Mouse (Mus musculus): ENCODE measurements around the gene Mylk2. TPM values are rescaled to one million over a fixed set of nuclear protein-coding genes. Genes with fewer than 3 reads are reported as not detected.

Gene Mylk2
- polyA plus RNA-seq, 1 experiment, result 0.34 TPM

- no peak overlapping the region for H3K27ac ChIP-seq (ENCODE audit: control insufficient read depth, insufficient read depth, low read length)
- no peak for TF ChIP-seq POLR2A (IDR thresholded peaks at IDR 0.05; ENCODE audit: control insufficient read depth, extremely low read depth, insufficient read depth, low read length, poor library complexity)
- no peak for TF ChIP-seq CTCF (IDR thresholded peaks at IDR 0.05; ENCODE audit: borderline replicate concordance, control insufficient read depth, extremely low read depth, insufficient read depth, low read length, poor library complexity)
- H3K4me3 ChIP-seq (ENCODE audit: control insufficient read depth, insufficient read depth, low read length), result no peak overlapping the region
- peaks cover 14% of the 10 kb centered on the region for H3K4me1 ChIP-seq (replicated peaks; ENCODE audit: control insufficient read depth, insufficient read depth, low read length)
- H3K27me3 ChIP-seq (ENCODE audit: control insufficient read depth, insufficient read depth, low read length), result no peaks in the 10 kb centered on the region; the same call in 1 of the 2 replicates
- 47% methylated on average over 6 of the region's 6 CpGs for WGBS
- no peak for DNase-seq
- no peaks in the 10 kb centered on the region for H3K36me3 ChIP-seq (ENCODE audit: control insufficient read depth, insufficient read depth, low read length)
Measured at GRCm38 (mm10) chr2:152911432-152911831, 280 bp downstream of the Mylk2 start.

- no peak overlapping the region for H3K4me3 ChIP-seq (ENCODE audit: control insufficient read depth, insufficient read depth, low read length)
- no peaks in the 10 kb centered on the region; the same call in 1 of the 2 replicates for H3K27me3 ChIP-seq (ENCODE audit: control insufficient read depth, insufficient read depth, low read length)
- 73% methylated on average over 7 of the region's 7 CpGs for WGBS
Measured at GRCm38 (mm10) chr2:152913471-152913870, 2.3 kb downstream of the Mylk2 start.

GRCm38 (mm10) chr2:152914310-152915120, 3.4 kb downstream of the Mylk2 start:
- TF ChIP-seq POLR2A (IDR thresholded peaks at IDR 0.05; ENCODE audit: control insufficient read depth, extremely low read depth, insufficient read depth, low read length, poor library complexity) (no peak), CTCF (IDR thresholded peaks at IDR 0.05; ENCODE audit: borderline replicate concordance, control insufficient read depth, extremely low read depth, insufficient read depth, low read length, poor library complexity) (peak; percentile 87)

More at GRCm38 (mm10) chr2:152913471-152913870, 2.3 kb downstream of the Mylk2 start:
- no peaks in the 10 kb centered on the region for H3K36me3 ChIP-seq (ENCODE audit: control insufficient read depth, insufficient read depth, low read length)
- no peak overlapping the region for H3K27ac ChIP-seq (ENCODE audit: control insufficient read depth, insufficient read depth, low read length)
- no peak for TF ChIP-seq CTCF (IDR thresholded peaks at IDR 0.05; ENCODE audit: borderline replicate concordance, control insufficient read depth, extremely low read depth, insufficient read depth, low read length, poor library complexity)
- no peak for TF ChIP-seq POLR2A (IDR thresholded peaks at IDR 0.05; ENCODE audit: control insufficient read depth, extremely low read depth, insufficient read depth, low read length, poor library complexity)
- H3K4me1 ChIP-seq (replicated peaks; ENCODE audit: control insufficient read depth, insufficient read depth, low read length), result no peaks in the 10 kb centered on the region
- no peak for DNase-seq

DNA sequence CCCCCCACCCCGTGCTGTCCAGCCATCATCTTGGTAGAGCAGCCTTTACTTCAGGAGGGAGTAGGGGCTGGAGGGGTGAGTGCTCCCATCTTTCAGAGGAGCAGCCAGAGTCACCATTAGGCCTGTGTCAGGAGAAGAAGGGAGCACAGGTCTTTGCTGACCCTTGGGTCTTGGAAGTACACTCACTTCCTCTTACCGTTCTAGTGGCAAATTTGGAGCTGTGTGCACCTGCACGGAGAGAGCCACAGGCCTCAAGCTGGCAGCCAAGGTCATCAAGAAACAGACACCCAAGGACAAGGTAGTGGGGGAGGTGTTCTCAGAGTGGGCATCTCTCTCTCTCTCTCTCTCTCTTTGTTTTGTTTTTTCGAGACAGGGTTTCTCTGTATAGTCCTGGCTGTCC, 4.3 kb downstream of the Mylk2 start:
- TF ChIP-seq CTCF (IDR thresholded peaks at IDR 0.05; ENCODE audit: borderline replicate concordance, control insufficient read depth, extremely low read depth, insufficient read depth, low read length, poor library complexity) (no peak), POLR2A (IDR thresholded peaks at IDR 0.05; ENCODE audit: control insufficient read depth, extremely low read depth, insufficient read depth, low read length, poor library complexity) (no peak)
- no peak for DNase-seq
- no peaks in the 10 kb centered on the region for H3K36me3 ChIP-seq (ENCODE audit: control insufficient read depth, insufficient read depth, low read length)
- no peaks in the 10 kb centered on the region for H3K4me1 ChIP-seq (replicated peaks; ENCODE audit: control insufficient read depth, insufficient read depth, low read length)
- 38% methylated on average over 4 of the region's 4 CpGs for WGBS
- H3K27me3 ChIP-seq (ENCODE audit: control insufficient read depth, insufficient read depth, low read length), result no peaks in the 10 kb centered on the region; the same call in 1 of the 2 replicates
- H3K27ac ChIP-seq (ENCODE audit: control insufficient read depth, insufficient read depth, low read length), result no peak overlapping the region
- no peak overlapping the region for H3K4me3 ChIP-seq (ENCODE audit: control insufficient read depth, insufficient read depth, low read length)

More at GRCm38 (mm10) chr2:152914310-152915120, 3.4 kb downstream of the Mylk2 start:
- 6% methylated on average over 18 of the region's 18 CpGs for WGBS
- peak; percentile 77 for DNase-seq
- H3K4me1 ChIP-seq (replicated peaks; ENCODE audit: control insufficient read depth, insufficient read depth, low read length), result no peaks in the 10 kb centered on the region
- no peaks in the 10 kb centered on the region; the same call in 1 of the 2 replicates for H3K27me3 ChIP-seq (ENCODE audit: control insufficient read depth, insufficient read depth, low read length)
- no peak overlapping the region for H3K4me3 ChIP-seq (ENCODE audit: control insufficient read depth, insufficient read depth, low read length)
- H3K27ac ChIP-seq (ENCODE audit: control insufficient read depth, insufficient read depth, low read length), result no peak overlapping the region
- no peaks in the 10 kb centered on the region for H3K36me3 ChIP-seq (ENCODE audit: control insufficient read depth, insufficient read depth, low read length)

DNA sequence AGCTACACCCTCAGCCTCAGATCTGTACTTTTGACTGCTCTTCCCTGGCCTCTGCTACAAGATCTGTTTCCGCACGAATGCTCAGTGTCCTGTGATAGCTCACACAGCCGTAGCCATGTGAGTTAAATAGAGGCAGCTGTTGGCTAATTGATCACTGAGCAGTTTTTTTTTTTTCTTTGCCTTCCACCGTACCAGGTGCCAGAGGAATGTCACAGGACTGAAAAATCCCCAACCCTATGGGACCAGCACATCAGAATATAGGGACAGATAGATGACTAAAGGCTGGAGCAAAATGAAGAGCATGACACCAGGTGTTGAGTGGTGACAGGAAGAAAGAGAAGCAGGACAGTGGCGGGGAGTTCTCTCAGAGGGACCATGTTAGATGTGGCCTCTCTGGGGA, 5.0 kb downstream of the Mylk2 start:
- TF ChIP-seq POLR2A (IDR thresholded peaks at IDR 0.05; ENCODE audit: control insufficient read depth, extremely low read depth, insufficient read depth, low read length, poor library complexity) (no peak), CTCF (IDR thresholded peaks at IDR 0.05; ENCODE audit: borderline replicate concordance, control insufficient read depth, extremely low read depth, insufficient read depth, low read length, poor library complexity) (no peak)
- Histone ChIP-seq H3K4me3 (ENCODE audit: control insufficient read depth, insufficient read depth, low read length) (no peak overlapping the region), H3K27ac (ENCODE audit: control insufficient read depth, insufficient read depth, low read length) (no peak overlapping the region), H3K36me3 (ENCODE audit: control insufficient read depth, insufficient read depth, low read length) (no peaks in the 10 kb centered on the region), H3K27me3 (ENCODE audit: control insufficient read depth, insufficient read depth, low read length) (no peaks in the 10 kb centered on the region; the same call in 1 of the 2 replicates), H3K4me1 (replicated peaks; ENCODE audit: control insufficient read depth, insufficient read depth, low read length) (no peaks in the 10 kb centered on the region)
- no peak for DNase-seq
- 73% methylated on average over 5 of the region's 5 CpGs for WGBS

- Histone ChIP-seq H3K4me3 (ENCODE audit: control insufficient read depth, insufficient read depth, low read length) (no peak overlapping the region), H3K4me1 (replicated peaks; ENCODE audit: control insufficient read depth, insufficient read depth, low read length) (no peaks in the 10 kb centered on the region)
Measured at GRCm38 (mm10) chr2:152917671-152918070, 6.5 kb downstream of the Mylk2 start.

More at GRCm38 (mm10) chr2:152917671-152918070, 6.5 kb downstream of the Mylk2 start:
- DNase-seq, result no peak
- WGBS, result 89% methylated on average over 9 of the region's 9 CpGs
- no peaks in the 10 kb centered on the region for H3K36me3 ChIP-seq (ENCODE audit: control insufficient read depth, insufficient read depth, low read length)
- TF ChIP-seq CTCF (IDR thresholded peaks at IDR 0.05; ENCODE audit: borderline replicate concordance, control insufficient read depth, extremely low read depth, insufficient read depth, low read length, poor library complexity) (no peak), POLR2A (IDR thresholded peaks at IDR 0.05; ENCODE audit: control insufficient read depth, extremely low read depth, insufficient read depth, low read length, poor library complexity) (no peak)
- H3K27me3 ChIP-seq (ENCODE audit: control insufficient read depth, insufficient read depth, low read length), result no peaks in the 10 kb centered on the region
- H3K27ac ChIP-seq (ENCODE audit: control insufficient read depth, insufficient read depth, low read length), result no peak overlapping the region

All from thymus, adult 2 months (tissue).